Mouse (Mus musculus): ENCODE measurements at regions not wholly inside any gene's neighbourhood (a gene's known extent, or its start where the extent isn't known, plus 50 kb on each side); places are given as distances from the start of the nearest gene placed in this dataset.

- ATAC-seq (ENCODE audit: low TSS enrichment), result peak; percentile 99
Measured at GRCm38 (mm10) chr3:33717317-33717716, 82.3 kb upstream of the Ttc14 start.

DNA sequence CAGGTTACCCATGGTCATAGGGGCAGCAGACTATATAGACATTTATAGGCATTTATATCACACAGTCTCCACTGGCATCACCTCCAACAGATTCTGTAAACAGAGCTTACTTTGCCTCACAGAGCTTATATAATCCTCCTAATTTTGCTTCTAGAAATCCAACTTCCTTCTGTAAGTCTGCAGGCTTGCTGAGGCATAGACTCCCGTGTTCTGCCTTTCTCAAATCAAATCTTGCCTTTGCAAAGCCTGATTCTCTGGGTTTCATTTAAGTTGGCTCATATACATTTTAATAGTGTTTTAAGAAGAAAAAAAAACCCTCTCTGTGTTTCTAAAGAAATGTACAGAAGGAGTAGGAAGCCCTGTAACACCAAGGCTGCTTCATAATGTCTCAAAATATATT, 71.7 kb upstream of the Ttc14 start:
- ATAC-seq (ENCODE audit: low TSS enrichment), result peak; percentile 80

DNA sequence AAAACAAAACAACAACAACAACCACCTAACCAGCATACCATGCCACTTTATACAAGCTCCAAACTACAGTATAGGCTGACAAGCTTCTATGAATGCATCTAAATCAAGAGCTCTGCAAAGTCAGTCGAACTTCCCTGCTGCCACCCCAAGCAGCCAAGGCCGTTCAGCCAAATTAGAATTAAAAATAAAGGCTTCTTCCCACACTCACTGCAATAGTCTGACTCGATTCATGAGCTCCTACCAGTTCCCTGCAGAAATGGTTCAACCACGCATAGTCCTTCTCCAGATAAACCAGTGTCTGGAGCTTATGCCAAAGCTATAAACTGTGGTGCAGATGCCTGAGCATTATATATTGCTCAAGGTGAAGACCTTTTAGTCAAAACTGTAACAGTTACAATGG, 69.3 kb upstream of the Ttc14 start:
- peak; percentile 87 for ATAC-seq (ENCODE audit: low TSS enrichment)

GRCm38 (mm10) chr3:33737496-33737895, 62.1 kb upstream of the Ttc14 start:
- no peak for ATAC-seq (ENCODE audit: low TSS enrichment)

DNA sequence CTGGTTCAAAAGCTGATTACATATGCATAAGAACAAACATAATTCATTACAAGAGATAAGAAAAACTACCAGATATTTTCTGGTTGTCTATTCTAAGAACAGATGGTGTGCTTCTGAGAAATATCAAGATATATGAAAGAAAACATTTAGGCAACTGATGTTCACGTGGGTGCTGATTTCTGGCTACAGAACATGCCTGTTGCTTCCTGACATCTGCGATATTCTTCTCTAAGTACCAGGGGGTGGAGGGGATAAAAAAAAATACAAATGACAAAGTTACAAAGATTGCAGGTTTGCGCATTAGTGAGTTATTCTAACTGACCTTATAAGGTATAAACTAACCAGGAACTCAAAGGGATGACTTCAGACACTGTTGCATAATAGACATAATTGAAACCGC, 57.5 kb upstream of the Ttc14 start:
- ATAC-seq (ENCODE audit: low TSS enrichment), result peak; percentile 82
